Mouse (Mus musculus): Measurements from ENCODE around the gene a. TPM values are rescaled to one million over a fixed set of nuclear protein-coding genes. Genes with fewer than 3 reads are reported as not detected.
"Not testable (repeated sequence)": the region's sequence is repeated elsewhere in the genome, so short reads cannot be mapped to it uniquely, and the experiment has no call there.

a gene
- polyA plus RNA-seq, 1 experiment from 2014 or later = 0.33 TPM

DNA sequence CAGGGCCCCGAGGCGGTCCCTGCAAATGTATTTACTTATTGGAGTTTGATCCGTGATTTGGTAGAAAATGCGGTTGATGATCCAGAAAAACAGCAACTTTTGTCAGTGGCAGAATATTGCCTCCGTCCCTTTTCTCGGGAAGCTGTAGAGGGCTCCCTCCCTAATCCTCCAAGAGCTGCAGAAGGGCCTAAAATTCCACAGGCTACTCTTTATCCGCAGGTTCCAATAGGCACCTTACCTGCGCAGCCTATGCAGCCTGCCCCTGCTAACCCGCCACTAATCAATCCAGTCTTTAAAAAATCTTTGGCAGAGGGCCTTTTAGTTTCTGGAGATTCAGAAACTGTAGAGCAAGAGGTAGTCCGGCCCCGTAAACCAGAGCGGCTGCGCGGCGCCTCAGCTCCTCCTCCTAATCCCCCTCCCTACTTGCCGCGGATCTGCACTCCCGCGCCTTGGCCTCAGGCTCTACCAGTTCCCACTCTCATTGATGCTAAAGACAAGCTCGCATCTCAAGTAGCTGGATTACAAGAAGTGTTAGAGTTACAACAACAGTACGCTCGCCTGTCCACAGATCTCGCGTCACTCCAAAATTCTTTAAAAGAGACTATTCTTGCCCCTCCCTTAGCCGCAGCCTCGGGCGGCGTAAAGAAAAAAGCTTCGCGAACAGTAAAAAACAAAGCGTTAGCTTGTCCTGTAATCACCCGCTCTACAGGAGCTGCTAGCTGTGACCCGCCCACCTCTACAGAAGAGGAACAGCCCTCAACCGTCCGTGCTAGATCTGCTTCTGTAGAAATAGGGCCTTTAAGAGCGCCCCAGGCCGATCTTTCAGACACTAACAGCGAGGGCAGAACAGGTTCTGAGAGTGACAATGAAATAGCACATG lies 227.8 kb downstream of the a start:
- H3K9ac ChIP-seq (replicated peaks) = peak overlapping the region; percentile 52
- H3K9me3 ChIP-seq (replicated peaks) = no peaks in the 10 kb centered on the region
- peak; percentile 96 for ATAC-seq (ENCODE audit: low FRiP score)
- peak overlapping the region; percentile 96 for H3K4me2 ChIP-seq
- H3K4me3 ChIP-seq (replicated peaks) = peak overlapping the region; percentile 42
- peaks cover 24% of the 10 kb centered on the region for H3K4me1 ChIP-seq
- peak overlapping the region; percentile 81 for H3K27ac ChIP-seq (replicated peaks)
- WGBS = under 1% methylated on average over 38 of the region's 38 CpGs
- H3K36me3 ChIP-seq = no peaks in the 10 kb centered on the region
- H3K27me3 ChIP-seq (replicated peaks) = no peaks in the 10 kb centered on the region

- Histone ChIP-seq H3K9me3 (replicated peaks) (no peaks in the 10 kb centered on the region), H3K36me3 (no peaks in the 10 kb centered on the region), H3K4me2 (peak overlapping the region; percentile 96), H3K4me3 (replicated peaks) (peak overlapping the region; percentile 42), H3K27ac (replicated peaks) (peak overlapping the region; percentile 81), H3K4me1 (peaks cover 24% of the 10 kb centered on the region), H3K9ac (replicated peaks) (peak overlapping the region; percentile 52), H3K27me3 (replicated peaks) (no peaks in the 10 kb centered on the region)
- WGBS = under 1% methylated on average over 22 of the region's 22 CpGs
- peak; percentile 86 for ATAC-seq (ENCODE audit: low FRiP score)
These were observed 228.5 kb downstream of the a start for GRCm38 (mm10) chr2:155019673-155020072.

DNA sequence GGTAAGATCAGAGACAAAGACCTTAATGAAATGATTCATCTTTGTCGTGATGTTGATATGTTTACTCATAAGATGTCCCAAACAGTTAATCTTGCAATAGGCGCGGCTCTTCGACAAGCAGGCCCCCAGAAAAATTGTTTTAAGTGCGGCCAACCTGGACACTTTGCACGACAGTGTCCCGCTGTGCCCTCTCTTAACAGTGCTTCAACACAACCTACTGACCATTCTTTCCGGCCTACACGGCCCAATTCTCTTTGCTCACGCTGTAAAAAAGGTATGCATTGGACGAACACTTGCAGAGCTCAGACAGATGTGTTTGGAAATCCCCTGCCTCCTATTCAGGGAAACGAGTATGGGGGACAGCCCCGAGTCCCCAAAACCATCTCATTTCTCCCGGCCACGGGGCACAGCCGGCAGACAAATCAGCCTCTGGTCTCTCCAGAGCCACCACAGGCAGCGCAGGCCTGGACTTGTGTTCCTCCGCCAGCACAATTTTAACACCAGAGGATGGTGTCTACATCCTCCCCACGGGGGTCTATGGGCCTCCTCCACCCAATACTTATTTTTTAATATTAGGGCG lies 229.1 kb downstream of the a start:
- not testable (repeated sequence) for H3K27me3 ChIP-seq (replicated peaks); H3K27ac ChIP-seq (replicated peaks); H3K9me3 ChIP-seq (replicated peaks); H3K9ac ChIP-seq (replicated peaks); H3K36me3 ChIP-seq; H3K4me3 ChIP-seq (replicated peaks)
- 0 out of 2 replicates have a peak, but pooled peaks have one; percentile 29 for ATAC-seq (ENCODE audit: low FRiP score)
- H3K4me1 ChIP-seq = peaks cover 24% of the 10 kb centered on the region
- H3K4me2 ChIP-seq = peak overlapping the region; percentile 96
- 22% methylated on average over 20 of the region's 20 CpGs for WGBS

DNA sequence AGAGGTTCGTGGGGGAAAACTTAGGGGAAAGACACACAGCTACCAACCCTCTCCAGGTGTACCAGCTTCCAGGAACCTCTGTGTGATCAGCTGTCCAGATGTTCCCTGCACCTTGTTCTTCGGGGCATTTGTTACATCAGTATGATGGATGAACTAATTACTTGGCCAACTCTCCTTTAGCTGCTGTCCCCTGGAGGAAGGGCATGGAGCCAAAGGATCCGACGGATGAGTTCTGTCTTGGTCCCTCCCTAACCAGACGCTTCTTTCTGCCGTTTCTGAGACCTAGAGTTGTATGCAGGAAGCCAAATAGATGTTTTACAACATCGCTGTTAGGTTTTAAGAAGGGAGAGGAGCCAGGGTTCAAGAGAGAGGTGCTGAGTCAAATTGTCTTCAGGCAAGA lies 239.6 kb downstream of the a start:
- WGBS = 61% methylated on average over 7 of the region's 7 CpGs
- no peaks in the 10 kb centered on the region for H3K27me3 ChIP-seq (replicated peaks)
- H3K9me3 ChIP-seq (replicated peaks) = no peaks in the 10 kb centered on the region
- no peak for ATAC-seq (ENCODE audit: low FRiP score)
- H3K36me3 ChIP-seq = no peaks in the 10 kb centered on the region
- H3K9ac ChIP-seq (replicated peaks) = no peak overlapping the region
- H3K4me2 ChIP-seq = no peak overlapping the region
- no peaks in the 10 kb centered on the region for H3K4me1 ChIP-seq
- H3K4me3 ChIP-seq (replicated peaks) = no peak overlapping the region
- H3K27ac ChIP-seq (replicated peaks) = no peak overlapping the region

GRCm38 (mm10) chr2:155032938-155033710 lies 241.9 kb downstream of the a start:
- Histone ChIP-seq H3K27ac (replicated peaks) (no peak overlapping the region), H3K36me3 (no peaks in the 10 kb centered on the region), H3K4me2 (no peak overlapping the region), H3K9me3 (replicated peaks) (no peaks in the 10 kb centered on the region), H3K9ac (replicated peaks) (no peak overlapping the region), H3K4me3 (replicated peaks) (no peak overlapping the region), H3K4me1 (no peaks in the 10 kb centered on the region), H3K27me3 (replicated peaks) (no peaks in the 10 kb centered on the region)
- no peak for ATAC-seq (ENCODE audit: low FRiP score)
- 54% methylated on average over 19 of the region's 19 CpGs for WGBS

- 81% methylated on average over 4 of the region's 4 CpGs for WGBS
- H3K36me3 ChIP-seq = no peaks in the 10 kb centered on the region
- ATAC-seq (ENCODE audit: low FRiP score) = no peak
- H3K9me3 ChIP-seq (replicated peaks) = no peaks in the 10 kb centered on the region
- H3K4me3 ChIP-seq (replicated peaks) = no peak overlapping the region
- no peak overlapping the region for H3K9ac ChIP-seq (replicated peaks)
- no peaks in the 10 kb centered on the region for H3K4me1 ChIP-seq
- no peak overlapping the region for H3K27ac ChIP-seq (replicated peaks)
- no peak overlapping the region for H3K4me2 ChIP-seq
- no peaks in the 10 kb centered on the region for H3K27me3 ChIP-seq (replicated peaks)
These were observed 248.8 kb downstream of the a start for GRCm38 (mm10) chr2:155039956-155040355.

- ATAC-seq (ENCODE audit: low FRiP score) = no peak
- H3K27me3 ChIP-seq (replicated peaks) = no peaks in the 10 kb centered on the region
- whole genome bisulfite sequencing = 84% methylated on average over 3 of the region's 3 CpGs
- no peaks in the 10 kb centered on the region for H3K9me3 ChIP-seq (replicated peaks)
- no peak overlapping the region for H3K4me2 ChIP-seq
- no peak overlapping the region for H3K4me3 ChIP-seq (replicated peaks)
- H3K9ac ChIP-seq (replicated peaks) = no peak overlapping the region
- H3K36me3 ChIP-seq = no peaks in the 10 kb centered on the region
- H3K27ac ChIP-seq (replicated peaks) = no peak overlapping the region
- no peaks in the 10 kb centered on the region for H3K4me1 ChIP-seq
These were observed 253.3 kb downstream of the a start for GRCm38 (mm10) chr2:155044542-155044941.

DNA sequence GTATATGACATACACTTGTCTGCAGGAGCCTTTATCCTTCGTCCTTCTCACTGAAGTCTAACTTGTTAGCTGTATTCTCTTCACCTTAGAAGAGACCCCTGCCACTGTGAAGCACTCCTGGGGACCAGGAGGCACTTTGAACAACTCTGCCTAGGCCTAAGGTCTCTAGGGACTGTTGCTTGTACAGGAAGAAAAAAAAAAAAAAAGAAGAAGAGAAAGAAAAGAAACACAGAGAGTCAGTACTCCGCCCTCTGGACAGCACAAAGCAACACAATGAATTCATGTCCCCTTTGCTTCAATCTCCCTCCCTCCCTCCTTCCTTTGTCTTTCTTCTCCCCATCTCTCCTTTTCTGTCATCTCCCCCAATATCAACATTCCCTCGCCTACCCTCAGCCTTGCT lies 253.9 kb downstream of the a start:
- no peak for ATAC-seq (ENCODE audit: low FRiP score)
- H3K4me3 ChIP-seq (replicated peaks) = no peak overlapping the region
- no peak overlapping the region for H3K27ac ChIP-seq (replicated peaks)
- H3K4me2 ChIP-seq = no peak overlapping the region
- H3K9me3 ChIP-seq (replicated peaks) = no peaks in the 10 kb centered on the region
- H3K27me3 ChIP-seq (replicated peaks) = no peaks in the 10 kb centered on the region
- no peaks in the 10 kb centered on the region for H3K36me3 ChIP-seq
- H3K4me1 ChIP-seq = peaks cover 2% of the 10 kb centered on the region
- 72% methylated on average over 3 of the region's 3 CpGs for WGBS
- H3K9ac ChIP-seq (replicated peaks) = no peak overlapping the region

GRCm38 (mm10) chr2:155046803-155047202 lies 255.6 kb downstream of the a start:
- WGBS = 94% methylated on average over 2 of the region's 2 CpGs

GRCm38 (mm10) chr2:155047452-155048178 lies 256.4 kb downstream of the a start:
- H3K36me3 ChIP-seq = no peaks in the 10 kb centered on the region
- H3K9me3 ChIP-seq (replicated peaks) = no peaks in the 10 kb centered on the region
- no peak overlapping the region for H3K27ac ChIP-seq (replicated peaks)
- H3K4me2 ChIP-seq = no peak overlapping the region
- 78% methylated on average over 7 of the region's 7 CpGs for WGBS
- no peak overlapping the region for H3K4me3 ChIP-seq (replicated peaks)
- no peak overlapping the region for H3K9ac ChIP-seq (replicated peaks)
- ATAC-seq (ENCODE audit: low FRiP score) = no peak
- peaks cover 14% of the 10 kb centered on the region for H3K4me1 ChIP-seq
- H3K27me3 ChIP-seq (replicated peaks) = no peaks in the 10 kb centered on the region

More at GRCm38 (mm10) chr2:155046803-155047202, 255.6 kb downstream of the a start:
- Histone ChIP-seq H3K36me3 (no peaks in the 10 kb centered on the region), H3K27ac (replicated peaks) (no peak overlapping the region), H3K4me1 (peaks cover 13% of the 10 kb centered on the region), H3K4me2 (no peak overlapping the region), H3K4me3 (replicated peaks) (no peak overlapping the region), H3K9me3 (replicated peaks) (no peaks in the 10 kb centered on the region), H3K9ac (replicated peaks) (no peak overlapping the region), H3K27me3 (replicated peaks) (no peaks in the 10 kb centered on the region)
- ATAC-seq (ENCODE audit: low FRiP score) = no peak

DNA sequence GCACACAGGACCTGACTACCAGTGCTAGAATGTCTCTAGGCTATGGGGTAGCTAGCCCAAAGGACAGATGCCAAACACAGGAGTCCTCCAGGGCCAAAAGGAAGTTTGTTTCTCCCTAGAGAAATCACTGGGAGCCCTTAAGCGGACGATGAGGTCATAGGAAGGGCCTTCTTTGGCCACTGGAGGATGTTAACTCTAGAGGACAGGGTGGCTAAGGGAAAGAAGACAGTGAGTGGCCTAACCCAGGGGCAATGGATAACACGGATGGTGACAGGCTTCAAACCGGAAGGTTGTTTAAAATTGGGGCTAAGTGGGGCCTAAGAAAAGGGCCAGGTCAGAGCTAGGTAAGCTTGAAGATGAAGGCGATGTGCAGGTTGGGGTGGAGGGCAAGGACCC lies 258.9 kb downstream of the a start:
- no peaks in the 10 kb centered on the region for H3K27me3 ChIP-seq (replicated peaks)
- H3K4me2 ChIP-seq = peak overlapping the region; percentile 90
- 17% methylated on average over 5 of the region's 5 CpGs for WGBS
- no peaks in the 10 kb centered on the region for H3K9me3 ChIP-seq (replicated peaks)
- peak overlapping the region; percentile 80 for H3K9ac ChIP-seq (replicated peaks)
- ATAC-seq (ENCODE audit: low FRiP score) = peak; percentile 1; the same call in 1 of the 2 replicates
- peak overlapping the region; percentile 56 for H3K4me3 ChIP-seq (replicated peaks)
- no peaks in the 10 kb centered on the region for H3K36me3 ChIP-seq
- peaks cover 14% of the 10 kb centered on the region for H3K4me1 ChIP-seq
- H3K27ac ChIP-seq (replicated peaks) = peak overlapping the region; percentile 94
